Mouse (Mus musculus): ENCODE measurements around the gene Pcdh10. TPM values are rescaled to one million over a fixed set of nuclear protein-coding genes. Genes with fewer than 3 reads are reported as not detected.

The Pcdh10 gene
- polyA plus RNA-seq, 1 experiment from 2014 or later = 11.0 TPM

DNA sequence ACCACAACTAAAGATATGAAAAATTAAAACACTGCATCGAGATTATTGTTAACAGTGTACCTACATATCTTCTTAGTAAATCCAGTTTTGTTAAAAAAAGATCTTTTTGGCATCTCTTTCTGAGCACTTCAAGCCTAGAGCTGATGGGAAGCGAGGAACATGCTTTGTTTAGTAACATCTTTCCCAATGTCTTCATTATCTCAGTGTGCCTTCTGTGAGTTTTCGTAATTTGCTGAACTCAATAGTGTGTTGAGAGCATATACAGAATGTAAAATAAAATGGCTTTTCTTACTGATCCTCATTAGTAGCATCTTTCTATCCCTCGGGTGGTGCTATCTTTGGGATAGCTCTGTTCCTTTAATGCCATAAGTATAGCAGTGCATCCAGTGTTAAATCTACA lies 18.9 kb downstream of the Pcdh10 start:
- H3K27ac ChIP-seq (replicated peaks; ENCODE audit: low read depth, low read length) = no peak overlapping the region
- ATAC-seq (replicated peaks; ENCODE audit: insufficient number of reproducible peaks, low FRiP score, low TSS enrichment, low read depth) = no peak

DNA sequence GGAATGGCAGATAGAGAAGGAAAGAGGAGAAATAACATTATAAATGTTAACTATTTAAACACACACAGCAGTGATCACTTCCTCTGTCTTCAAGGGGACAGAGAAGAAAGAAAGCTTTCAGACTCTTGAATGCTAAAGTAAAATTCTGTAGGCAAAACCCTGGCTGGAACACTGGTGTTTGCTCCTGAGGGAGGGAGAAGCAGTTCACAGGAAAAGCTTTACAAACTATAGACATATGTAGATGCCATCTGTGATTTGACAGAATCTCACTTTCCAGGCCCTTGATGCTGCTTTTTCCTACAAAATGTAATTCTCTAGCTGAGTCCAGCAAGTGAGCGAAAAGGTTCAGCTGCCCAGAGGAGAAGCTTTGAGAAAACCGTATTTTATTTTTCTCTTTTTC lies 25.0 kb downstream of the Pcdh10 start:
- Histone ChIP-seq H3K27me3 (ENCODE audit: control insufficient read depth, insufficient read depth, low read length) (no peaks in the 10 kb centered on the region), H3K36me3 (replicated peaks; ENCODE audit: control insufficient read depth, insufficient read depth, low read depth, low read length) (no peaks in the 10 kb centered on the region), H3K9me3 (replicated peaks; ENCODE audit: control insufficient read depth, low read length) (no peaks in the 10 kb centered on the region), H3K4me3 (ENCODE audit: low read depth, low read length) (no peak overlapping the region), H3K27ac (replicated peaks; ENCODE audit: low read depth, low read length) (no peak overlapping the region), H3K4me2 (ENCODE audit: low read depth, low read length) (no peak overlapping the region), H3K4me1 (ENCODE audit: control insufficient read depth, insufficient read depth, low read length) (no peaks in the 10 kb centered on the region), H3K9ac (replicated peaks; ENCODE audit: low read length) (no peak overlapping the region)
- DNase-seq (ENCODE audit: low spot score) (no peak), ATAC-seq (replicated peaks; ENCODE audit: insufficient number of reproducible peaks, low FRiP score, low TSS enrichment, low read depth) (no peak)
- 85% methylated on average over 2 of the region's 2 CpGs for WGBS

More for the DNA sequence above, 18.9 kb downstream of the Pcdh10 start:
- H3K4me1 ChIP-seq (ENCODE audit: control insufficient read depth, insufficient read depth, low read length) = no peaks in the 10 kb centered on the region
- H3K4me3 ChIP-seq (ENCODE audit: low read depth, low read length) = no peak overlapping the region
- 90% methylated on average over 4 of the region's 4 CpGs for WGBS
- H3K9ac ChIP-seq (replicated peaks; ENCODE audit: low read length) = no peak overlapping the region
- H3K4me2 ChIP-seq (ENCODE audit: low read depth, low read length) = no peak overlapping the region
- DNase-seq (ENCODE audit: low spot score) = no peak
- H3K36me3 ChIP-seq (replicated peaks; ENCODE audit: control insufficient read depth, insufficient read depth, low read depth, low read length) = no peaks in the 10 kb centered on the region
- no peaks in the 10 kb centered on the region for H3K27me3 ChIP-seq (ENCODE audit: control insufficient read depth, insufficient read depth, low read length)
- H3K9me3 ChIP-seq (replicated peaks; ENCODE audit: control insufficient read depth, low read length) = no peaks in the 10 kb centered on the region

DNA sequence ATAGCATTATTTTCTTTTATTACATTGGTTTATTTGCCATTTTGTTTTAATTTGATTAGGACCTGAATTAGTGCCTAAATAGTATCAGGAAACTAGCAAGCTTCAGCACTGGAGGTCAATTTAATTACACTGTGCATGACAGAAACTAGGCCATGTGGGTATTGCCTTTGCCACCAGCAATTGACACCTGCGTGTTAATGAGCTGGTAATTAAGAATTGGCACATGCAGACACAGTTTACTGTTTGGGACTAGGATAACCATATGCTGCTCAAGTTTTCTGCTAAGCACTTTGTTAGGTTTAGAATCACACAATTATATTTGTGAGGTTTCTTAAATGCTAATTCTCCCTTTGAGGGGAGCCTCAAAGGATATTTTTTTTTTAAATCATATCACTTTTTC lies 53.5 kb downstream of the Pcdh10 start:
- H3K36me3 ChIP-seq (replicated peaks; ENCODE audit: control insufficient read depth, insufficient read depth, low read depth, low read length) = no peaks in the 10 kb centered on the region
- H3K4me1 ChIP-seq (ENCODE audit: control insufficient read depth, insufficient read depth, low read length) = no peaks in the 10 kb centered on the region
- no peak for DNase-seq (ENCODE audit: low spot score)
- H3K27ac ChIP-seq (replicated peaks; ENCODE audit: low read depth, low read length) = no peak overlapping the region
- no peaks in the 10 kb centered on the region for H3K9me3 ChIP-seq (replicated peaks; ENCODE audit: control insufficient read depth, low read length)
- no peak overlapping the region for H3K9ac ChIP-seq (replicated peaks; ENCODE audit: low read length)
- no peak for ATAC-seq (replicated peaks; ENCODE audit: insufficient number of reproducible peaks, low FRiP score, low TSS enrichment, low read depth)
- WGBS = 60% methylated on average over 1 of the region's 1 CpGs
- H3K4me3 ChIP-seq (ENCODE audit: low read depth, low read length) = no peak overlapping the region
- no peaks in the 10 kb centered on the region for H3K27me3 ChIP-seq (ENCODE audit: control insufficient read depth, insufficient read depth, low read length)
- no peak overlapping the region for H3K4me2 ChIP-seq (ENCODE audit: low read depth, low read length)

DNA sequence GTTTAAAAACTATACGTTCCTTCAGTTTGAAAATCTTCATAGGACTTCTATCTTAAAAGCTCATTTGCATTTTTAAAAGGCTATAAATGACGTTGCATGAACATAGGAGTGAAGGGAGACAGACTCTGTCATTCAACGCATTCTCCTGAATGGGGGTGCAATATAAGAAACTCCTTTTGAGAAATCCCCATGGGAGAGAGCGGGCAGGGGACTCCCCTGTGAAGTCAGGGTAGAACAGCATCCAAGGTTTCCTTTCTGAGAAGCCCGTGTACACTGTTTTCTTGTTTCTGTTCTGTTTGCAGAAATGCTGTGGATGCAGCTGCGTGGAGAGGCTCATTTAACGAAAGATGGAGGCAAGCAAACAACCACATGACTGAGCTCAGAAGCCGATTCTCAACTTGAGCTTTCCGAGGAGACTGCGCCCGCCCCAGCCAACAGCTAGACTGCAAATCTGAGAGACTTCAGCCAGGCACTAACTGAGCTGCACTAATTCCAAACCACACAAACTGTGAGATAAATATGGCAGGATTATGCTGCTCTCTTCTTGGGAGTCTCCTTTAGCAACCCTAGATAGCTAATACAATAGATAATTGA lies 54.1 kb downstream of the Pcdh10 start:
- Histone ChIP-seq H3K4me3 (ENCODE audit: low read depth, low read length) (no peak overlapping the region), H3K4me2 (ENCODE audit: low read depth, low read length) (no peak overlapping the region), H3K36me3 (replicated peaks; ENCODE audit: control insufficient read depth, insufficient read depth, low read depth, low read length) (no peaks in the 10 kb centered on the region), H3K4me1 (ENCODE audit: control insufficient read depth, insufficient read depth, low read length) (no peaks in the 10 kb centered on the region), H3K27ac (replicated peaks; ENCODE audit: low read depth, low read length) (no peak overlapping the region), H3K27me3 (ENCODE audit: control insufficient read depth, insufficient read depth, low read length) (no peaks in the 10 kb centered on the region), H3K9ac (replicated peaks; ENCODE audit: low read length) (no peak overlapping the region), H3K9me3 (replicated peaks; ENCODE audit: control insufficient read depth, low read length) (no peaks in the 10 kb centered on the region)
- 65% methylated on average over 11 of the region's 11 CpGs for WGBS
- DNase-seq (ENCODE audit: low spot score) (no peak), ATAC-seq (replicated peaks; ENCODE audit: insufficient number of reproducible peaks, low FRiP score, low TSS enrichment, low read depth) (no peak)
